Mouse (Mus musculus): Measurements from ENCODE around the gene Ahcyl2.

Gene Ahcyl2

DNA sequence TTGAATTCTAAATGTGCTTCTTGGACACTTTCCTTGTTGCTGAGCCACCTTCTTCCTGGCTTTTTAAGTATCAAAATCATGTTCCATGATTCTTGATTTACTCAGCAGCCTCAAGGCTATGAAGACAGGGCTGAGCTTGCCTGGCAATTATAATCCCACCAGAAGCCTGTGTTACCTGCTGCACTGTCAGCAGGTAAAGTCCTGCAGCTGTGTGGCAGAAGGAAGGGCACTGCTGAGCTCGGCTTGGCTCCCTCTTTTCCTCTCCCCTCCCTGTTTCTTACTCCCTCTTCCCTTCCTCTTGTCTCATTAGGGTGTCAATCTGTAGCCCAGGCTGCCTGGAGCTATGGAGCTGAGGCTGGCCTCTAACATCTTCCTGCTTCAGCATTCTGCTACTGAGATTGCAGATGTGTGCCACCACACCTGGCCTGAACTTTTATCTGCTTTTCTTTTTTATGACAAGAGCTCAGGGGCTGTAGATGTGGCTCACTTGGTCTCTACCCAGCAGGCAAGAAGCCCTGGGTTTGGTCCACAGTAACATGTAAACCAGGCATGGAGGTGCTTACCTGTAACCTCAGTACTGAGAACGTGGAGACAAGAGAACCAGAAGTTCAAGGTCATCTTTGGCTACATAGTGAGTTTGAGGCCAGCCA lies 3.0 kb downstream of the Ahcyl2 start:
- DNase-seq (ENCODE audit: low read depth): no peak

DNA sequence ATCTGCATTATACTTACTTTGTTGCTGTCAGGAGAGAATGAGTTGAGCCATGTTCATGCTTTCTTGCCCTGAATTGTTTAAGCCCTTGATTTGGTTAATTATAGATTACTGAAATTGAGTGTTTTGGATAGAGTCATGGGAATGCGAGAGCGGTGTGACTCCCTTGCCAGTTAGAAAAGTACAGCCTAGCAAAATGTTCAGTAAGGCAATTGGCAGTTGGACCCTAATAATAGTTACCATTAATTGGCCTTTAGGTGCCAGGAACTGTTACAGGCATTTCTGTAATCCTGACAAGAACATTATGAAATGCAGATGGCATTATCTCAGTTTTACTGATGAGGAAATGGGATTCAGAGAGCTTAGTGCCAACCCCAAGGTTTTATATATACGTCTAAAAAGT lies 4.4 kb downstream of the Ahcyl2 start:
- DNase-seq (ENCODE audit: low read depth): no peak

DNA sequence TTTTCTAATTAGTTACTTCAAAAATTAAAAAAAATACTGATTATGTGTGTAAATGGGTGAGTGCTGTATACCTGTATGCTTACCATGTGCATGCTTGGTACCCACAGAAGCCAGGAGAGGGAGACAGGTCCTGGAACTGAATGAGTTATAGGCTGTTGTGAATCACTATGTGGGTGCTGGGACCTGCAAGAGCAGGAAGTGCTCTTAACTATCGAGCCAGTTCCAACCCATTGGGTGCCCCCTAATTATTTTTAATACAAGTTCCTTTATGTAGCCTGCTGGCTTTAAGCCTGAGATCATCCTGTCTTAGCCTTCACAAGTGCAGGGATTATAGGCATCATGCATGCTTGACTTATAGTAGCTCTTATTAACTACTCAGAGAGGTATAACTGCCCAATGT lies 6.3 kb downstream of the Ahcyl2 start:
- DNase-seq (ENCODE audit: low read depth): no peak

DNA sequence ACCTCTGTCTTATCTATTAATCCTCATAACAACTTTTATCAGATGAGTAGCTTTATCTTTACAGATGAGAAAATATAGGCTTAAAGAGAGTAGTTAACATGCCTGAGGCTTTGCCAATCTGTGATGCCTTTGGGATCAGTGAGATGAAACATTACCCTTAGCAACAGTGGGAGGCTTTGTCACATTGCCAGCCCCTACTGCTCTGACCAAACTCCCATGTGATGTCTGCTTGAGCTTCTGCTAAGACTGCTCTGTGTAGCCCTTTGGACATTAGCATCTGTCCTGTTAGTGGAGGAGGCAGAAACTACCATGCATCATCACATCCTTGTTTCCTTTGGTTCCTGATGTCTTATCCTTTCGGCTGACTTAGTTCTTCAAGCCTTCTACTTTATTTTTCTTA lies 7.8 kb downstream of the Ahcyl2 start:
- DNase-seq (ENCODE audit: low read depth): peak; percentile 84

DNA sequence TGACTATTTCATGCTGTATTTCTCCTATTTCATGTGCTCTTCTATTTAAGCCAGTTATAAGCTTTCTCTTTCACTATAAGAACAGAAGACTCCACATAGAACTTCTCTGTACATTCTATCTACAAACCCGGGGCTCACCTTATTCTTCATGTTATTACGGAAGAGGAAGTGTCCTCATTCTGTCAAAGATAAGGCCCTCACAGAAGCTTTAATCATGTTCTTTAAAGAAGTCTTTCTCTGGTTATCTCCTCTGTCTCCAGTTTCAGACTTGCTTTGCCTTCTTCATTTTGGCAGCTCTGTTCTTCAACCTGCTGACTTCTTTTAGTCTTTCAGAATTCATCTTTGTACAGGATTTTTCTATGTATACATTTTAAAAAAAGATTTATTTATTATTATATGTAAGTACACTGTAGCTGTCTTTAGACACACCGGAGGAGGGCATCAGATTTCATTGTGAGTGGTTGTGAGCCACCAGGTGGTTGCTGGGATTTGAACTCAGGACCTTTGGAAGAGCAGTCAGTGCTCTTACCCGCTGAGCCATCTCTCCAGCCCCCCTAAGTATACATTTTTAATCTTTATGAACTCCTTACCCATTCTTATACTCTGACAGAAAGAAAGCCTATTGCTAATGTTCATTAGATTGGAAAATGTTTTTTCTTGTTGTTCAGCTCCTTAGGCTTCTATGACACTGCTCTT lies 8.9 kb downstream of the Ahcyl2 start:
- no peak for DNase-seq (ENCODE audit: low read depth)

DNA sequence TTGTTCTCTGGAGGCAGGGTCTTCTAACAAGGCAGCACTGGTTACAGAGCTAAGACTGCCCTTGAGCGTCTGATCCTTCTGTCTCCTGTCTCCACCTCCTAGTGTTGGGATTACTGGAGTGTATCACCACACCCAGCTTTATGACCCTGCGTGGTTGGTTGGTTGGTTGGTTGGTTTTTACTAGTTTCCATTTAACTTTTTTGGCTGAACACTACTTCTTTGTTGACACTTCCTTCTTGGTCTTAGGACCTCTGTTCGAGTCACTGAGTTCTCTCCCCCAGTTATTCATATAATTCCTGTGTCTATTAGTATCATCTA lies 9.4 kb downstream of the Ahcyl2 start:
- DNase-seq (ENCODE audit: low read depth): no peak

DNA sequence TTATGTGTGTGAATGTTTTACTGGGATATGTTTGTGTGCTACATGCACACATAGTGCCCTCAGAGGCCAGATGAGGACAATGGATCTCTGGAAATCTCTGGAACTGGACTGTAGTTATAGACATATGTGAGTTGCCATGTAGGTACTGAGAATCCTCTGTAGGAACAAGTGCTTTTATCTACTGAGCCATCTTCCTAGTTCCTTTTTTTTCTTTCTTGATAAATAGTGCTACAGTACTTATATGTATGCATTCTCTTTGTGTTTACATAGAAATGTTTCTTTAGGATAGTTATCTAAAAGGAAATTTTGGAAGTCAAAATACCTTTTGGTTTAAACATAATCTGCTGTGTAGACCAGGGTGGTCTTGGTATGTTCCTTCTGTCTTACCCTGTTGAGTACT lies 12.3 kb downstream of the Ahcyl2 start:
- no peak for DNase-seq (ENCODE audit: low read depth)

DNA sequence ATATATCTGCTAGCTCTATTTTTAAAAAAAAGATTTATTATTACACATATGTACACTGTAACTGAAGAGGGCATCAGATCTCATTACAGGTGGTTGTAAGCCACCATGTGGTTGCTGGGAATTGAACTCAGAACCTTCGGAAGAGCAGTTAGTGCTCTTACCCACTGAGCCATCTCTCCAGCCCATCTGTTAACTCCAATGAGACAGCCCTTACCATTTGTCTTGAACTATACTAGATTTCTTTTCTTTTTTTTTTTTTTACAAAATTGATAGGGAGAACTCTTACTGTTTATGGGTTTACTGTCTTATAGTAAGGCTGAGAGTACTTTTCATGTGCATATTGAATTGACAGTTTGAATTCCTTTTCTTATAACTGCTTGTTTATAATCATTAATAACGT lies 12.8 kb downstream of the Ahcyl2 start:
- DNase-seq (ENCODE audit: low read depth): no peak

DNA sequence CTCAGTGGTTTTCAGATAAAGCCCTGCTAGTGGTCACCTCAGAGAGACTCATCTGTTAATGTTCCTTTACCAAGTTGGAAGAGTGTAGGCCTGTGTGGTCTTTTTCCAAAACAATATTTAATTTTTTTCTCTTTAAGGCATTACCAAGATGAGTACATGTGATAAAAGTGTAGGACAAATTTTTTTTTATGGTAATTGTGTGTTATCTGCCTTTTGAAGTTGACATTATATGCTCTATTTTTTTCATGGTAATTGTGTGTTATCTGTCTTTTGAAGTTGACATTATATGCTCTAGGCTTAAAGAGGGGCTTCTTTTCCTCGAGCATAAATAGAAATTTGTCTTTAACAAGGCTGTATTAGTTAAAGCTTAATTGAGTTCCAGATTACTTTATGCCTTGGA lies 14.4 kb downstream of the Ahcyl2 start:
- no peak for DNase-seq (ENCODE audit: low read depth)

DNA sequence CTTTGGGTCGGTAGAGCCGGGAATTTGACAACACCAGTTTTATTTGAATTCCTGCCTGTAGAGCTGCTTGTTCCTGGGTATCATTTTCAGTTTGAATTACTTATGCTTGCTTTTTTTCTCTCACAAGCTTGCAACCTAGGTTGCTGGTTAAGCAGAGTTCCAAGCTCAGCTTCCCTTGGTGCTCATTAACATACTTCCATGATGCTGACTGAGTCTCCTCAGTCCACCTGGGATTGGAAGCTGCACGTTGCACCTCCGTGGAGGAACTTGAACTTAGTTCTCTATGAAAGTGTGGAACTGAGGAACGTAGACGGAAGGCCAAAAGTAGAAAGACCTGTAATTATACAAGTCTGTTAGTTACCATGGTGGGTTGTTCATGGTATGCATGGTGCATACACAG lies 16.1 kb downstream of the Ahcyl2 start:
- DNase-seq (ENCODE audit: low read depth): no peak

DNA sequence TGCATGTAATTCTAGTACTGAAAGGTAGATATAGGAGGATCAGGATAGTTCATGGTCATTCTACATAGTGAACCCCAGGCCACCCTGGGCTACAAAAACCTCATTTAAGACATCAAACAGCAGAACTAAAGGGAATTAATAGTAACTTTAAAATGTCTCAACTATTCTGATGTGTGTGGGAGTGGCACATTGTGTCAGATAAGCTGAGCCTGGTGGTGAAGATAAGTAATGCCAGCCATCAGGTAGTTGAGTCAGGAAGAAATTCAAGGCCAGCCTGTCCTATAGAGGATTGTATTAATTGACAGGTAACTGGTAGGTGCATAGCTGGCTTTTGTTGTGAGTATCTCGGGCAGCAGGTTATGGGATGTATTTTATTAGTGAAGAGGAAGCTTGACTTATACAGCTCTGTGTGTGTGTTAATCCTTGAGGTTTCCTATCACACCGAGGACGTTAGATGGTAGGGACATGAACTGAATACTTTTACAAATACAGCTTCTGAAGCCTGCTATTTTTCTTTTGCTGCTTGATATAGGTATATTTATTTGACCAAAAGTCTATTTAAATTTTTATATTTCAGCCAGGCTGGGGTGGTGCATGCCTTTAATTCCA lies 16.7 kb downstream of the Ahcyl2 start:
- no peak for DNase-seq (ENCODE audit: low read depth)

DNA sequence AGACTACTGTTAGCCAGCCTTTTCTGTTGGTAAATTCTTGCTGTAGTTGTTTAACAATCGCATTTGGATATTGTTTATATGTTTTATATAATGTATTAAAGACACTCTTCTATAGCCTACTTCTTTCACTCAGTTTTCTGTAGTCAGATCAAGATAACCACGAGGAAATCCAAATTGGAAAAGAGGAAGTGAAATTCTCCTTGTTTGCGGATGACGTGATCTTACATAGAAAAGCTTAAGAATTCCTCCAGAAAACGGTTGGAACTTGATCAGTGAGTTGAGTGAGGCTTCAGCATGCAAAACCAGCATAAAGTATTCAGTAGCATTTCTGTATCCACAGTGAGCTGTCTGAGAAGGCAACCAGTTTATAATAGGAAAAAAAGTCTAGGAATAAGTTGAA lies 17.9 kb downstream of the Ahcyl2 start:
- no peak for DNase-seq (ENCODE audit: low read depth)

DNA sequence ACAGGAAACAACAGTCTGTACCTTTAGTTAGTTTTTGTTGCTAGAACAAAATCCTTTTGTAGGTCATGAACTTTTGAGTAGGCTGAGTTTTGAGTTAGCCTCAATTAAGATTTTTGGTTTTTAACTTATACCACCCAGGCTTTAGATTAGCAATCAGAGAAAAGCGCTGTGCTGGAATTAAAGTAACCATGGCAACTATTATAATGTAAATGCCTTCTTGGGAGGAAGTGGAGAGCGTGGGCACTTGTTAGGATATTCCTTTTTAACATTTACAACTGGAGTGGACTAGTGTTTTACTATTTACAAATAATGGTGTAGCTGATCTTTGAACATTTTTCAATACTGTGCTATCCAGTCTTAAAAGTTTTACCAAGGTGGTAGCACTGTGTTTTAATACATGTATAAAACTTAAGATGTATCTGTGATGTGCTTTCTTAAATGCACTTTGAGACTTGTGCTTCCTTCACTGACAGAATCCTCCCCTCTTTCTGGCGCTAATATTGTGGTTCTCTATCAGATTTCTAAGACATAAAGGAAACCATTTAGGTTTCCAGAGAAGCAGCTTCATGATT lies 21.1 kb downstream of the Ahcyl2 start:
- DNase-seq (ENCODE audit: low read depth): no peak

DNA sequence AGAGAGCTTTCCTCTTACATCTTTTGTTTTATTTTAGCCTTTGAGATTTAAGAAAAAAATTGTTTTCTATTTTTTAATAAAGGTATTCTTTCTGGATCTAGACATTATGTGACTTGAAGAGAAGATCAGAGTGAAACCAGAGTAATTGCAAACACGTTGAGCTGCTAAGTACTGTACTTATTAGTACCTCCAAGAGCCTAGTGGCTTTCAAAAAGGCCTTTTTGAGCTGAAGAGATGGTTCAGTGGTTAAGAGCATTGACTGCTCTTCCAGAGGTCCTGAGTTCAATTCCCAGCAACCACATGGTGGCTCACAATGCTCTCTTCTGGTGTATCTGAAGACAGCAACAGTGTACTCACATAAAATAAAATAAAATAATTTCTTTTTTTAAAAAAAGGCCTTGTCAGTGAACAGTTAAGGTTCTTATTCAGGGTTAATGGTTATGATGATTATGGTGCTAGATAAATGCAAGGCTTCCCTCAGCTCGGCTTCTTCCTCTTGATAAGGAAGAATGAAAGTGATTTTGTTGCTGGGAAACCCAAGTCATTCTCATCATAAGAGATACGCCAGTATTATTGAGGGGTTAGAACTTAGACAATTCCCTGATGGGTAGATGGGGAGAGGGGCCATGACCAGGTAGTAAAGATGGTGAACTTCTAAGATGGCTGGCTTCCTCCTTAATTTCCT lies 22.3 kb downstream of the Ahcyl2 start:
- no peak for DNase-seq (ENCODE audit: low read depth)

DNA sequence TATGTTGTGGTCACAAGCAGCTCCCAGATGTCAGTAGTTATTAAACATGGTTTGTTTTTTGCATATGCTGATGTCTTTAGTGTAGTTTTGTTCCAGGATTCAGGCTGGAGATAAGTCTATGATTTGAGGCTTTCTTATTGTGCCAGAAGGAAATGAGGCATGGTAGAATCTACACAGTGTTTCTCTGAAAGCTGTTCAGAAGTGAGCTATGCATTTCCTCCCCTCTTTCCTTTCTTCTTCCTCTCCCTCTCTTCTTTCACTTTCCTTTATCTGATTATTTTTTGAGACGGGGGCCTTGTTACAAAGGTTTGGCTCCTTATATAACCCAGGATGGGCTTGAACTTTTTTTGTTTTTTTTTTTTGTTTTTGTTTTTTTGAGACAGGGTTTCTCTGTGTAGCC lies 25.7 kb downstream of the Ahcyl2 start:
- no peak for DNase-seq (ENCODE audit: low read depth)

DNA sequence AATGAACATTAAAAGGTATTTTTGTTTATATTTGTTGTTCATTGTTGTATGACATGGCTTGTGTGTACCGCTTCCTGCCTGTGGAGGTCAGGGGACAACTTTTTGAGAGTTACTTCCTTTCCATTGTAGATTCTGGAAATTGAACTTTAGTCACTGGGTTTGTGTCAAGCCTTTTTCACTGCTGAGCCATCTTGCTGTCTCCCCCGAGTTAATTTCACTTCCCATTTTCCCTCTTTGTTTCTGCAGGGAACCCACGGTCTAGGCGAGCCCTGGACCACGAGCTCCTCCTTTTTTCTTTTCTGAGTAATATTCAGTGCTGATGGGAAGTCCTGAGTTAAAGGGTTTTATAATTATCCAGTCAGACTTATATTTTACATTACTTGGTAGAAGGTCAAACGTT lies 26.8 kb downstream of the Ahcyl2 start:
- no peak for DNase-seq (ENCODE audit: low read depth)

DNA sequence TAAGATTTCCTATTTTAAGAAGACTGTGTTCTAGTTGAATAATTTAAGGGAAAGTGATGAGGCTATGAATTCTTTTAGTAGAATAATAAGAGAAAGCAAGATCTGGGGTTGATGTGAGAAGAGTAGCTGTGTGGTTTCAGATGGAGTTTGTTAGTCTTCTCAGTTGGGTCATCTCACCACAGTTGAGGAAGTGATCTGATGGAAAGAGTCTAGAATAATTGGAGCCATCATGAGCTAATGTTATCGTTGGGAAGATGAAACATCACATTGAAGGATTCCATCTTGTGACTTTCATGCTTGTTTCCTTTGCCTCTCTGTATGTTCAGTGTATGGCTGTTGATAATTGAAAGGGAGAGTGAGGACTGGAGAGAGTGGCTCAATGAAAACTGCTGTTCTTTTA lies 35.2 kb downstream of the Ahcyl2 start:
- no peak for DNase-seq (ENCODE audit: low read depth)

DNA sequence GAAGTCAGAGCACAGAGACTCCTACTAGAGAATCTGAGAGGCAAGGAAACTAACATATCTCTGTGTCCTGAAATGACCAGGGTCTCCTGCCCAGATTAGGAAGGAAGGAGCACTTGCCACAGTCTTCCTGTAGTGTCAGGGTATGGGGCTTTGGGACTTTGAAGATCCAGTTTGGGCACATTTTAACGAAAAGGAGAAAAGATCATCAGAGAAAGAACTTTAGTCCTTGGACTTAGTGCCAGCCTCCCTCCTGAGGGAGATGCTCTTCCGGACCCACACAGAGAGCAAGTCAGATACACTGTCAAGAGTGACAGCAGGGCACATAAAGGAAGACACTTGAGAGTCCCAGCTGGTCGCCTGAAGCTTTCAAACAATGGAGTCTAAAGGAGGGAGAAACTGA lies 36.2 kb downstream of the Ahcyl2 start:
- DNase-seq (ENCODE audit: low read depth): no peak

DNA sequence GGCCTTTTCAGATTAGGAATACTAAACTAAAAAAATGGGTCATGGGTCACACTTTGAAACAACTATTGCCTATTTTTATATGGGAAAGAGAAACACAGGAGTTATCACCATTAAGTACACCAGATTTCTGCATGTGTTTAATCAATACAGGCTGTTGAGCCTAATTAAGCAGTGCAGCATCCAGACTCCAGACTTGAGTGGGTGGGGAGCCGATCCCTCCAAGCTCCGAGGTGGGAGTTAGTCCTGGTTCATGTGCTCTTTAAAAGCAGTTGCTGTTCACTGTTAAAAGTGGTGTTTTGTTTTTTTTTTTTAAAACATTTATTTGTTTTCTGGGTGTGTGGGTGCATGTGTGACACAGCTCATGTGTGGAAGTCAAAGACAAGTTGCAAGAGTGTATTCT lies 37.6 kb downstream of the Ahcyl2 start:
- no peak for DNase-seq (ENCODE audit: low read depth)

DNA sequence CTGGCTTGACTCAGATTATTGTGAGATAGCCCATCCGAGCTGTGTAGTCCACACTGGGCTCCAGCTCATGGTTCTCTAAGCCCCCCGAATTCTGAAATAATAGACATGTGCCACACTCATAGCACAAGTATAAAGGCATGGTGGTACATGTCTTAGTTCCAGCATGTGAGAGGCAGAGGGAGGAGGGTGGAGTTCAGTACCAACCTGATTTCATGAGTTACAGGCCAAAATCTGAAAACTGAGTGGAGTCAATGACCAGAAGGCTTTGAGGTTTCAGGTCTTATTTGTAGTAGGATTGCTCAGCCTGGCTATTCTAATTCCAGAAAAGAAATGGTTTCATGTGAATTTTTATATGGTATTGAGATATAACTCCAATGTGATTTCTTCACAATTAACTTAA lies 44.3 kb downstream of the Ahcyl2 start:
- no peak for DNase-seq (ENCODE audit: low read depth)

DNA sequence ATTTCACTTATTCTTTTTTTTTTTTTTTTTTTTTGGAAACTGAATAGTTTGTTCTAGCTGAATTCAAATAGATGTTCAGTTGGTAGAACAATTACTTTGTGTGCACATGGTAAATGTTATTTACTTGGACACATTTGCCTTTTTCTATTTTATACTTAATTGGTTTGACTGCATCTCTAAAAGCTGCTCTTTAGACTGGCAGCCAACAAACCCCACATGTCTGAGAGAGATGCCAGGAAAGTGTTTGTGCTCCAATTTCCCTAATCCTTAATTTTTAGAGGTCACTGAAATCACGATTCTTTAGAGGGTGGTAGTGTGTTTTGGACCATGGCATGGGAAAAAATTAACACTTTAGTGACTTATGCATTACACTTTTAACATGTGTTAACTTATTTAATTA lies 44.8 kb downstream of the Ahcyl2 start:
- DNase-seq (ENCODE audit: low read depth): no peak

DNA sequence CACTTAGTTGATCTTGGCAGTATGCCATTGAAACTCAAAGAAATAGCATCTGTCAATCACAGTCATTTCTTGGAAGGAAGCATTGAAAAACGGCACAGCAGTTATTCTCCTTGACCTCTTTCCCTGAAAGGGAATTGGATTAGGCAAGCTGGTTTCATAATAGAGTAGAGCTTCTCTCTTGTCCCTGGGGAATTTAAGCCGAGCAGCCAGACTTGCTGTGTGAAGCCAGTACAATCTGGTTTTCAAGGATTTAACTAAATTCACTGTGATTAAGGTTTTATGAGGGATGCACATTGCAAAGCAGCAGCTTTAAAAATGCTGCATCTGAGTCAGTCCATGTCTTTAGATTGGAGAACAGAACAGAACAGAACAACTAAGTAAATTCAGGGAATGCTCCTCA lies 46.8 kb downstream of the Ahcyl2 start:
- DNase-seq (ENCODE audit: low read depth): peak; percentile 87

DNA sequence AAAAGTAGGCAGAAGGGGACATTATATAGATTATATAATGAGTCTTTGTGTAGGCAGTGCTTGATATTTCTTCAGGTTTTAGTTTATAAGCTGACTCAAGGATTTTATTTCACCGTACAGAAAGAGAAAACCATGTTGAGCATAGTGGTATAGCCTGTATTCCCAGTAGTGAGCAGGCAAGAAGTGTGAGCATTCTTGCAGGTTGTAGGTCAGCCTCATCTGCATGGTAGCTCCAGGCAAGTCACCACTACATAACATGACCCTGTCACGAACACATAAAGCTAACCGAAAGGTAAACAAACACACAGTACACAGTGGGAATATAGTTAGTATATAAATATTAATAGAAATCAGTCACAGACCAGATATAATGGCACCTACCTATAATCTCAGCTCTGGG lies 47.2 kb downstream of the Ahcyl2 start:
- no peak for DNase-seq (ENCODE audit: low read depth)

Data from NIH3T3 (cell line).